Mouse (Mus musculus): ENCODE measurements around the gene Fxr1. TPM values are rescaled to one million over a fixed set of nuclear protein-coding genes. Genes with fewer than 3 reads are reported as not detected.
"Not testable (repeated sequence)": the region's sequence is repeated elsewhere in the genome, so short reads cannot be mapped to it uniquely, and the experiment has no call there.

Gene Fxr1
- 10 to 100 TPM; 88.1 to 93.1 TPM for total RNA-seq (2021)
- long read RNA-seq, transcript Fxr1-208 (16 exons, 3,014 nt) = major isoform, 6 of 33 reads
- long read RNA-seq, partial matches to known transcripts = 8 of 33 reads
- long read RNA-seq, other reads (novel, unspliced or antisense) = 11 of 33 reads

- DNase-seq (ENCODE audit: low spot score in 2 of 2) = peak; percentile 71 to 85
These were observed at the start of gene Fxr1 for GRCm38 (mm10) chr3:34019540-34020381. TSS of gene Fxr1 (plus strand) at chr3:34019943.

- DNase-seq (ENCODE audit: low spot score in 2 of 2) = no peak
These were observed 40.3 kb upstream of the Fxr1 start for GRCm38 (mm10) chr3:33979395-33979794.

- DNase-seq (ENCODE audit: low spot score in 2 of 2) = no peak
These were observed 37.0 kb upstream of the Fxr1 start for GRCm38 (mm10) chr3:33982746-33983145.

GRCm38 (mm10) chr3:33989302-33989701, 30.4 kb upstream of the Fxr1 start:
- no peak for DNase-seq (ENCODE audit: low spot score in 2 of 2)

GRCm38 (mm10) chr3:33990451-33990850, 29.3 kb upstream of the Fxr1 start:
- DNase-seq (ENCODE audit: low spot score in 2 of 2) = no peak

- no peak for DNase-seq (ENCODE audit: low spot score in 2 of 2)
These were observed 28.8 kb upstream of the Fxr1 start for GRCm38 (mm10) chr3:33990921-33991320.

- DNase-seq (ENCODE audit: low spot score in 2 of 2) = no peak
These were observed 26.2 kb upstream of the Fxr1 start for GRCm38 (mm10) chr3:33993421-33994126.

- no peak for DNase-seq (ENCODE audit: low spot score in 2 of 2)
These were observed 25.6 kb upstream of the Fxr1 start for GRCm38 (mm10) chr3:33994127-33994488.

GRCm38 (mm10) chr3:34001691-34002090, 18.1 kb upstream of the Fxr1 start:
- DNase-seq (ENCODE audit: low spot score in 2 of 2) = not testable (repeated sequence)

GRCm38 (mm10) chr3:34003860-34004259, 15.9 kb upstream of the Fxr1 start:
- no peak for DNase-seq (ENCODE audit: low spot score in 2 of 2)

GRCm38 (mm10) chr3:34006301-34006700, 13.4 kb upstream of the Fxr1 start:
- no peak for DNase-seq (ENCODE audit: low spot score in 2 of 2)

GRCm38 (mm10) chr3:34006824-34007223, 12.9 kb upstream of the Fxr1 start:
- DNase-seq (ENCODE audit: low spot score in 2 of 2) = no peak

- no peak for DNase-seq (ENCODE audit: low spot score in 2 of 2)
These were observed 12.1 kb upstream of the Fxr1 start for GRCm38 (mm10) chr3:34007611-34008010.

GRCm38 (mm10) chr3:34008191-34008590, 11.6 kb upstream of the Fxr1 start:
- DNase-seq (ENCODE audit: low spot score in 2 of 2) = no peak

- peak in 1 of 2 experiments; percentile 6 for DNase-seq (ENCODE audit: low spot score in 2 of 2)
These were observed 877 bp downstream of the Fxr1 start for GRCm38 (mm10) chr3:34020382-34021258.

GRCm38 (mm10) chr3:34021259-34021828, 1.6 kb downstream of the Fxr1 start:
- no peak for DNase-seq (ENCODE audit: low spot score in 2 of 2)

- DNase-seq (ENCODE audit: low spot score in 2 of 2) = no peak
These were observed 9.2 kb downstream of the Fxr1 start for GRCm38 (mm10) chr3:34028935-34029334.

- DNase-seq (ENCODE audit: low spot score in 2 of 2) = no peak
These were observed 10.9 kb downstream of the Fxr1 start for GRCm38 (mm10) chr3:34030601-34031000.

GRCm38 (mm10) chr3:34033720-34034364, 14.1 kb downstream of the Fxr1 start:
- DNase-seq (ENCODE audit: low spot score in 2 of 2) = no peak

GRCm38 (mm10) chr3:34034803-34035202, 15.1 kb downstream of the Fxr1 start:
- DNase-seq (ENCODE audit: low spot score in 2 of 2) = no peak
